Mouse (Mus musculus): ENCODE measurements at regions not wholly inside any gene's neighbourhood (a gene's known extent, or its start where the extent isn't known, plus 50 kb on each side); places are given as distances from the start of the nearest gene placed in this dataset.
A peak's percentile ranks its signal among the peaks of the same experiment; 100 is the strongest.

GRCm38 (mm10) chr9:103813791-103814190, 52.2 kb upstream of the Tmem108 start:
- no peak for DNase-seq

DNA sequence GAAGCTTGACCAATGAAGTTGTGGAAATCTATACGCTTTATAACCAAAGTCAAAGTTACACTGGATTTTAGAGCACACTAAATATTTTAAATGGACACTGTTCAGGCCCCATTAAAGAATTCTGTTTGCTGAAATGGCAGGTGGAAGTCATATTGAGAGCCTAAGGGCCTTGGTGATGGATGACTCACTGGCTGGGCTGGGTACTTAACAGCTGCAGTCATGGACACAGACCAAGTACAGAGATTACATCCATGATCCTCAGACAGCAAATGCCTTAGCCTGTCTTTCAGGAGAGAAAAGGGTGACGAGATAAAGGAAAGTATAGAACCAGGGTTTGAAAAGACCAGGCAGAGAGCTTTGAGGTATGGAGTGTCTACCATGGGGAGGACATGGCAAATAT, 57.4 kb upstream of the Tmem108 start:
- DNase-seq: peak; percentile 21

DNA sequence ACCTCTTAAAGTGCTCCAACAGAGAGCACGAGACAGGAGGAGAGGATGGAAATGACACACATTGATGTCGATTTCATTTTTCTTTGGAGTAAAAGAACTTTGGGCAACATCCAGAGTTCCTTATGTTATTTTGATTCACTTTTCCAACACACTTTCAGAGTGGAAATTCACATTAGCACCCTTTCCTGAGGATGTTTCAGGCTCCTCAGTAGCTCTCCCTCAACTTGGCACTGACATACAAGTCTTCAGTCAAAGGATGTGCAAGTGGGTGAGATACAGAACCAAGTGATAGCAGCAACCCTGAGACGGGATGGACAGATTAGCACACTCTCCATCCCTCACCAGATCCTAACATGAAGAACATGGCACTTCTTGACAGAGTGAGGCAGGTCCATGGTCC, 60.0 kb upstream of the Tmem108 start:
- no peak for DNase-seq

DNA sequence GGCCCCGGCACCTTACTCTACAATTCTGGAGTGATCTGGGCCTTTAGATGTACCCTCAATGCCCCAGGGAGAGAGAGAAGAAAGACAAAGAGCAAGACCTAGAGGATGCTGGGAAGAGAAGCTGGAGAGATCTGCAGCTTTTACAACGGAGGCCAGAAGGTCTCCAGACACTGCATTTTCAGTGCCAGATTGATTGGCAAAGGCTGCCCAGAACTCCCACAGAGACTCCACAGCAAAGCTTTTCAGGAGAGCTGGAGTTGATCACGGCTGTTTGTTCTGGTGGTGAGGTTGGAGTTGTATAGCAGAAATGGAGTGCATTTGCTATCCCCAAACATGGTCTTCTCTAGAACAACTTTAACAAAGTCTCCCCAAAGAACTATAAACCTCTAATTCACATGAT, 61.9 kb upstream of the Tmem108 start:
- DNase-seq: no peak

DNA sequence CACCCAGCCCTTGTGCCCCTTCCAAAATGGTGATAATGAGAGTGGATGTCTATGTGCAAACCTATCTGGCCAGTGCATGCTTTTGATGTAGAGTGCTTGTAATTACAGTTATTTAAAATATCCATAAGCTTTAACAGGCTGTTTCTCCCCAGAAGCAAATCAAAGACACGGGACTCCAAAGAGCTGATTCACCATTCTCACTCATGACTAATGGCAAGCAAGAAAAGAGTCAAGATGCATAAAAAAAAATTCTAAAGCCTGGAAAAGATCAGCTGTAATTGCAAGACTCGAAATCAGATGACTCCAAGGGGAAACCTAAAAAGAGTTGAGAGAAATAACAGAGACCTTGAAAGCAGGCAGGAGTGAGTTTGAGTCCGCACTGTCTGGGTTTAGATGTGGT, 79.6 kb upstream of the Tmem108 start:
- no peak for DNase-seq

DNA sequence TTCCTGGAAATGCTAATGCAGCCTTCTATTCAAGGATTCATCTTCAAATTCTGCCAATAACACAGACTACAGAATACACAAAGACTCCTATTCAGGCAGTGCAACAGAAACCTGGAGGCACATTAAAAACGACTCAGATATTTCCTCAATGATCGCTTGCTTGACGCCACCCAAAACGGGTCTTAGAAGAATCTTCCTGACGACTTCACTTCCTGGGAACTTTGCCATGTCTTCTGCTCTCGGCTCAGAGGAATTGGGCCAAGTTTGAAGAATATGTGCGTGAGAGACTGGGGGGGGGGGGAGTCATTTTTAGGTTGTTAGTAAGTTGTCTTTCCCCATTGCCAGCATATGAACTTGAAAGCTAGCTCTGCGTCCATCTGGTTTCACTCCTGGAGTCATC, 82.2 kb upstream of the Tmem108 start:
- no peak for DNase-seq

- no peak for DNase-seq
Measured at GRCm38 (mm10) chr9:103845916-103846457, 84.3 kb upstream of the Tmem108 start.

DNA sequence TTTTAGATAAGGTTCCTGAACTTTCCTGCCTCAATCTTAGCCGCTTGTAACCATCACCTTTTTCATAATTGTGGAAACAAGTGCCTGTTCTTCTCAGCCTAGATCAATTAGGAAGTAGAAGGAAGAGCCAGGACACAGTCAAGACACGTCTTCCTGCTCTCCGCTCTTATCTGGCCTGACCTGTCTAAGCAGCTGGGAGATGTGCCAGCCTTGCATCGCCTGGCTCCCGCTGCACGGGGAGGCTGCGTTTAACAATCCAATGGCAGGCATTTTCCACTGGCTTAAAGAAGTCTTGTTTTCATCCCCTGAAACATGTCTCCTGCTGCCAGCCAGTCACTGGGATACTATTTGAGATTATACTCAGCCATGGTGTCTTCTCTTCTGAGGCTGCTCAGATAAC, 86.3 kb upstream of the Tmem108 start:
- no peak for DNase-seq

DNA sequence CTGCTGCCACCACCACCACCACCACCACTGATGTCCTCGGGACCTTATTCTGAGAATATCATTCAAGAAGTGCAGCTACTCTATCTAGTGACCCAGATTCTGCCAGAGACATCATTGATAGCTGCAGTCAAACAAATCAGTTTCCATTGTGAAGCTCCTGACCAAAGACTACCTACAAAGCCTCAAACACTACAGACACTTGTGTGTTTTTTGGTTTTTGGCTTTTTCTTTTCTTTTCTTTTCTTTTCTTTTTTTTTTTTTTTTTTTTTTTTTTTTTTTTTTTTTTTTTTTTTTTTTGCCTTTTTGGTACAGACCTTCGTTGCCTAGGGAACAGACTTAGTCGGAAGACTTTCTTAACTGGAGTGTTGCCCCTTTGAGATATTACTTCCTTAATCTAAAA, 87.4 kb upstream of the Tmem108 start:
- no peak for DNase-seq

DNA sequence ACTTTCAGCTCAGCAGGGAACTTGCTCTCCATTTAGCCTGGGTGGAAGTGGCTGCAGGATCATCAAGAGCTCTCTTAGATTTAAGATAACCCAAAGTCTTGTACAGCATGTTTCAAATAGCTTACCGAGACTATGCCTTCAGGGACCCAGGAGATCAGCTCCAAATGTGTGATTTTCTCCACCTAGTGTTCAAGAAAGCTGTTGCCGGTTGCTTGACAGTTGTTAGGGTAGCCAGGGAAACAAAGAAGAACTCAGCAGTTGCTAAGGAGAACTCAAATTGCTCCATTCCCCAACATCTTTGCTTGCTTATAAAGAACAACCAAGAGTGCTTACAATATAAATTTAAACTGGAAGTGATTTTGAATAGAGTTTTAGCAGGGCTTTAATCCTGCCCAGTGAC, 91.1 kb upstream of the Tmem108 start:
- no peak for DNase-seq

DNA sequence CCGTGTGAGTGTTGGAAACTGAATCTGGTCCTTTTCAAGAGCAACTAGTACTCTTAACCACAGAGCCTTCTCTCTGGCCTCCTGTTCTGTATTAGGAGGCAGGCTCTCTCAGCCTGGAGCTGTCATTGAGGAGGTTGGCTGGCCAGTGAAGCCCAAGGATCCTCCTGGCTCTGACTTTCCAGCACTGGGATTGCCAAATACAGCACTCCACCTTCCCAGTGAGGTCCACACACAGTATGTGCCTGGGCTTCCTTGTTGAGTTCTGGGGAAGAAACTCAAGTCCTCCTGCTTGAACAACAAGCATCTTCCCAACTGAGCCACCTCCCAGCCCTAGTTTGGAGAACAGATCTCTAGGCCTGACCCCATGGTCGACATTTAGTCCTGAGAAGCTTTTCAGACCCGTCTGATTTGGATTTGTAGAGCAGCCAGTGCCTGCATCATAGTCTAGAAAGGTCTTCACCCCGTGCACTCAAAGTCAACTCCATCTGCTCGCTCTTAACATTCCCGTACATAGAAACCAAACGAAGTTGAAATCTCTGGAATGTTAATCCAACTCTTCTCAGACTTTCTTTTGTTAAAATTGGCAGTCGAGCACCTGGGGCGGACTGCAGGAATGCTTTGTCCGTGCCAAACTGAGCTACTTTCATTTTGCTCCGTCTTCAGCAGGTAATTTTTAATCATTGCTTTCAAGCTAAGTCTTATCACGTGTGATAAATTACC, 99.2 kb upstream of the Tmem108 start:
- no peak for DNase-seq

DNA sequence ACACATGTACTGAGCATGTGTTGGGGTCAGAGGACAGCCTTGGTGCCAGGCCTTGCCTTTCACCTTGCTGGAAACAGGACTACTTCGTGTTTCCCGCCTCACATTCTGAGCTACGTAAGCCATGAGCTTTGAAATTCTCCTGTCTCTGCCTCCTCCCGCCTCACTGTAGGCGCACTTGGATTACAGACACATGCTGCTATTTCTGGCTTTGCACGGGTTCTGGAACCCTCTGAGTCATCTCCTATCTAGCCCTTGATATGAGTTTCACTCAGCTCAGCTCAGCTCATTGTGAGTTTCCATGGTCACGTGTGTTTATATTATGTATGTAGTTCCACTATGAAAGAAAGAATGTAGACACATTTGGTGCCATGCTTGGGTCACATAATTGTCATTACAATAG, 100.9 kb upstream of the Tmem108 start:
- DNase-seq: no peak

DNA sequence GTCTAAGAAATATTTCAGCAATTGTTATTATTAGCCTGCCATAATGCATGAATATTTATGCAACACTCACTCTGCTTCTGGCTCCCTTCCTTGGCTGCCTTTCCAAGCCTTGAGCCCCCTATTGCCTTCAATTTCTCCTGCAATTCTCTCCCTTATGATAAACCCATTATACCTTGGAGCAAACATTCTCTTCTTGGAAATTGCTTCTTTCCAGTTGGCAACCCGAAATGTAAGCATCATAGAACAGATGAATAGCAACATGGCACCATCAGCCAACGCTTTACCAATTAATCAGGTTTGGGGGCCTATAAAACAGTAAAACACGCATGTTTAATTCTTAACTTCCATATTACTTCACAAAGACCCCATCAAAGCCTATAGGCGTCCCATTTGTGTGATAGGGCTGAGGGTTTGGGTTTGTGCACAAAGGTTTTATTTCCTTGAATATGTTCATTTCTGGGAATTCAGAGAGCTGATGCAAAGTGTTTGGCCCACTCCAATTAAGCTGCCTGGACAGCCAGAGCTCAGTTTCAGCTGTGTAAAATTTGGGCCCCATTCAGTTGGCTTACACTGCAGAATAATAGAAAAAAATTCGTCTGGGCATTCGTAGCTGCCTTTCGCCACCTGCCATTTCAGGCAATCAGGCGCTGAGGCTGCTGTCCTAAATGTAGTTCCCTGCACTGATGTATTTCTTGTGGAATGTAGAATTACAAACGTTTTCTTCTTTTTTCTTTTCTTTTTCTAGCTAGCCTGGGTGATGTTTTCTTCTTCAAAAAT, 106.0 kb upstream of the Tmem108 start:
- no peak for DNase-seq

DNA sequence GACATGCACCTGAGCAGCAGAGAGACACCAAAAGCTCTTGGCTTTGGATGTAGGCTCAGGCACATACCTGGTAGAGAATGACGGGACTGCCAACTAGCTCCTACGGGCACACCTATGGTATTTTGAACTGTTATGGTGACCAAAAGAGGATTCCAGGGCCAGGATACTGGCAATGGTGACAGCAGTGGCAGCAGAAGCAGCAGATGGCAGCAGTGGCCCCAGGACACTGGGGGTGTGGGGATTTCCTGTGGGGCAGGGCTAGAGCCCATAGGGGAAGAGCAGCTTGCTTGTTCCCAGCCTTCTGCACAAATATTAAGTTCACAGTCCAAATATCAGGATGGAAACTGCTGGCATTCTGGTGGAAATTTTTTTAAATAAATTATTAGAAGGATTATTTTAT, 107.6 kb upstream of the Tmem108 start:
- no peak for DNase-seq

DNA sequence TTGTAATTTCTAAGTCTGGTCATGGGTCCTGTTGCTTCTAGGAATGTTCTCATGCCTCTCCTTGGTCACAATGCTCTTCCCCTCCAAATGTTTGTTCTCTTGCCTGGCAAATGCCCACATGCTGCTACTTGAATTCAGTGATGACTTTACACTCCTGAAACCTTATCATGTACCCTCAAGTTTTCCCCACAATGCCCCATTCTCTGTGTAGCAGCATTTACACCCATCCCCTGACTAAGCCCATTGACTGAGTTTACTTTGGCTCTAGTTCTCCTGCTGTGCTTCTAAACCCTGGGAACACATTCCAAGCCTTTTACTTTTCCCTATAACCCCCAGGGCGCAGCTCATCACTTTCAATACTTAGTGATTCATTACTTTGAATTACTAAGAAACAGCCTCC, 110.5 kb upstream of the Tmem108 start:
- no peak for DNase-seq

DNA sequence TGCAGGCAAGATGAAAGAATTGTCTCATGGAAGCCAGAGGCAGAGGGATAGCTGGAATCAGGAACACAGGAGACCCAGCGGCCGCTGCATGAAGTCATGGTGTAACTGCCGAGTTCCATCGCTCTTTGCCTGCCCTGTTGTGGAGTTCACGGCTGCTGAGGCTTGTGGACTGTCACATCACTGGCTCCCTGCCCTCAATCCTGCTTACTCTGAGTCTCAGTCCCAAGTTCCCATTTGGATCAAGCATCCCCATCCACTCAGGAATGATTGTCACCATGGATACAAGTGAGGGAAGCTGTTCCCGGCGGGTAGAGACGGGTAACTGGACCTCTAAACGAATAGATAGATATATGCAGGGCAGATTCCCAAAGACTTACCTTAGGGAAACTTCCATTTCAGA, 112.2 kb upstream of the Tmem108 start:
- DNase-seq: no peak

- DNase-seq: no peak
Measured at GRCm38 (mm10) chr9:103877851-103878250, 116.2 kb upstream of the Tmem108 start.

DNA sequence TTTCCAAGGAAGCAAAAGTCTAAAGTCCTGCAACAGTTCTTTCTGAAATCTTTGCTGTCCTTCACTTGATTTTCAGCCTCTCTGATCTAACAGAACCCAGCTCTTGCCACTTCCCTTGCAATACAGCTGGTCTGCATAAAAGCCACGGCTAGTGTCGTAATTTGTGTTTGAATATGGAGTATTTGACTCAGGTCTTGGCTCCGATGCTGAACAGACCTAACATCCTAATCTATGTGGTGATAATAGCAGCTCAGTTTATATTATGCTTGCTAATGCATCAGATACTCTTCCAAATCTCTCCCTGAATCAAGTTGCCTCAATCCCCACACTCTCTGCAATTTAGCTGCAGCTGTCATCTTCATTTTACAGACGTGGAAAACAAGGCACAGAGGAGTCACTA, 109.5 kb upstream of the Nphp3 start:
- no peak for DNase-seq

DNA sequence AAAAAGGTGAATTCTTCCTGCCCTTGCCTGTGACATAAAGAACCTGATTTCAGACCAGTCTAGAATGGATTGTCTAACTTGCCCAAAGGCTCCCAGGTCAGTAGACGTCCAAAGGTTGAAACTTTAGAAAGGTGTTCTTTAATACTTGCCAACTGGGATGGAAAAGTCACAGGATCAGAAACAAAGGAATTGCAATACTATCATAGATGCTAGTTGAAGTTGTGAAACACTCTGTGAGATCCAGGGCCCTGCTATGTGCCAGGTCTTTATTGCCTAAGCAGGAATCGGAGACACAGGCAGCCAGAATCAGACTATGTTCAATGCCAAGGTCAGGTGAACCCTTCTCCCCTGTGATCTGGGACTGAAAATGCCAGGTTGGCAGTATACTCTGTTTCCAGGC, 108.0 kb upstream of the Nphp3 start:
- DNase-seq: peak; percentile 24

DNA sequence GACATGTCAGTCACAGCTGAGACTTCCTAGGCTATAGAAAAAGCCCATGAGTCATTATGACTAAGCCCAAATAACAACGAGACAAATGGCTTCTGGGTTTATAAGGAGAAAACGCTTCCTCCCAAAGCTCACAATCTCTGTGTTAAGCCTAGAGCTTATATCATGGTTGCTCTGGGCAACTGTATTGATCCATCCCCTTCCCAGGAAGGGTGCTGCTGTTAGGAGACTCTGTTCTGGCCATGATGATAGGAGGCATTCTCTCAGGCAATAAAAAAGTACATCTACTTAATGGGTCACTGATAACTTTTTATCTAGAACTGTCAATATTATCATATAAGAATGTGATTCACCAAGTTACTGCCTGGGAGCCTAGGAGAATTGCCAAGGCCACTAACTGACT, 103.0 kb upstream of the Nphp3 start:
- no peak for DNase-seq

DNA sequence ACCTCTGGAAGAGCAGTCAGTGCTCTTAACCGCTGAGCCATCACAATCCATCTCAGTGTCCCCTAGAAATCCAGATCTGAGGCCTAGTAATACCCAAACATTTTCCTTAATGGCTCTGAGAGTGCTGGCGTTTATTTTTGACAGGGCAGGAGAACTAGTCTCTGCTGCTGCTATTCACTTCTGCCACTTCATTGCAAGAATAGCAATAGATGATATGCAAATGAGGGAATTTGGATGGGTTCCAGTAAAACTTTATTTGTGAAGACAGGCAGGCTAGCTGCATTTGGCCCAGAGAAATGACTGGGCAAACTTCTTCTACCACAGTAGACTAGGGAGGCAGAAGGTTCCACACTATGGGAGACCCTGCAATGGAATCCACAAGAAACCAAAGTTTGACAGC, 91.0 kb upstream of the Nphp3 start:
- no peak for DNase-seq

DNA sequence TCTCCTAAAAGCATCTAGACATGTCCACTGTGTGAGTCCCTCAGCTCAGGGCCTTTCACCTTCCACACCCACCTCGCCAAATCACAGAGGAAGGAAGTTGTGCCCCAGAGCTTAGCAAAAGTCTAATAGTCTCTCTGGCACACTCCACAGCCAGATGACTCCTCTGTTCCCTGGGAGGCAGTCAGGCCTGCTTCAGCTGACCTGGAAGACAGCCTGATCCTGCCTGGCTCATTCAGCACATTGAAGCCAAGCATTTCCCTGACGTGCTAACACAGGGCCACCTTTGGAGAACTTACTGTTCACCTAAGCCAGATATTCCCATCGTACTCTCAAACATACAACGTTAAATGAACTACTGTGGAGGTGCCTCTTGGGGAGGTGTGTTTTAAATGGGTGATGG, 87.2 kb upstream of the Nphp3 start:
- DNase-seq: no peak

GRCm38 (mm10) chr9:103917771-103918170, 84.6 kb upstream of the Nphp3 start:
- no peak for DNase-seq

- no peak for DNase-seq
Measured at GRCm38 (mm10) chr9:103922356-103922755, 80.0 kb upstream of the Nphp3 start.
